Mouse (Mus musculus): ENCODE data around the gene Gpr180.
"Not testable (repeated sequence)": the region's sequence is repeated elsewhere in the genome, so short reads cannot be mapped to it uniquely, and the experiment has no call there.

Gene Gpr180

DNA sequence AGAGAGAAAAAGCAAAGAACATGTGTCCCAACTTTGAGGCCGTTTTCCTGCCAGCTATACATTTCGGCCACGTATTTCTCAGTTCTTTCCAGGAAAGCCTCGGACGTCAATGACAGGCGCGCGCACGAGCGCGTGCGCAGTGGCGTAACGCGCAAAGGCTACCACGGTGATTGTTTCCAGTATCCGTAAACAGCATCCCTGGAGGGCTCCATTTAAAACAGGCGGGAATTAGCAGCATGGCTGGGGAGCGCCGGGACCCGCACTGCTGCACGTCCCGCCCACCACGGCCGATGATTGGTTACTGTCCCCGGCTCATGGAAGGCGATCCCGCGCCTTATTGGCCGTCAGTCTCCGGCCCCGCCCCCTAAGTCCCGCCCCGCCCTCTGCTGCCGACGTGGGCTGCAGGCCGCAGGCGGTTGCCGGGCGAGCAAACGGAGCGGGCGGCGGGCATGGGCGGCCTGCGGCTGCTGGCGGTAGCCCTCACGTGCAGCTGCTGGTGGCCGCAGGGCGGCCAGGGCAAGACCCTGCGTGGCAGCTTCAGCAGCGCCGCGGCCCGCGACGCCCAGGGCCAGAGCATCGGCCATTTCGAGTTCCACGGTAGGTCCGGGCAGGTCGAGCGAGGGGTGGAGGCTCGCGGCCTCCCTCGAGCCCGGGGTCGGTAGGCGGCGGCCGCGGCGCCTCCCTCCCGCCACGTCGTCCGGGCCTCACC lies at the start of gene Gpr180:
TSS of gene Gpr180 (plus strand) at position 415 of the 709 bp plus-strand sequence.
- DNase-seq: peak; percentile 99

DNA sequence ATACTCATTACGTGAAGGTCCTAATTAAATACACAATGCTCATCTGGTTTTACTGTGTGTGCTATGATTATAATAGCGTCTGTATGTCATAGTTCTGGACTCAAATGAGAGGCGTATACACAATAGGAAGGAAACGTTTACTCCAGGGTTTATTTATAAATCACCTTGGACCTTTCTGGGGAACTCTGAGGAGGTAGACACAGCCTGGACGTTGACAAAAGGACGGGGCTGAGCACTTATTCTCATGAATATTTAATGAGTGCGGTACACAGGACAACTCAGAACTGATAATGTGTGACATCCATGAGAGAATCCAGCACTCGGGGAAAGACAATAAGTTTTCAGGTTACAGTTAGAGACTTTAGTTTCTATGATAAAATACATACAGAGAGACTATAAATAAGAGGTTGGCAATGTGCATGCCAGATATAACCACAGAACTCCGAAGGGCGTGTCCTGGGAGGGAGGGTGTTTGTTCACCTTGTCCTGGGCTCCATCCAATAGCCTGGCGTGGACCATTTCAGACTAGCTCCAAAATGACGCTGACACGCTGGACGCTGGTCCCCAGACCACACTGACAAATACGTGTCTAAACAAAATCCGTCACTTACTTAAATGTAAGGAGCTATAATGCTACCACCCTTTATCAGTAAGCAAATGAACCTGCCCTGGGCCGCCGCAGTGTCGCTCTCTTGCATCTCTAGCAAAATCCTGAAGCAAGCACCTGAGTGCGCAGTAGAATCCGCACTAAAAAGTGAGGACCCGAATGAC lies 48.3 kb upstream of the Gpr180 start:
- DNase-seq: no peak

DNA sequence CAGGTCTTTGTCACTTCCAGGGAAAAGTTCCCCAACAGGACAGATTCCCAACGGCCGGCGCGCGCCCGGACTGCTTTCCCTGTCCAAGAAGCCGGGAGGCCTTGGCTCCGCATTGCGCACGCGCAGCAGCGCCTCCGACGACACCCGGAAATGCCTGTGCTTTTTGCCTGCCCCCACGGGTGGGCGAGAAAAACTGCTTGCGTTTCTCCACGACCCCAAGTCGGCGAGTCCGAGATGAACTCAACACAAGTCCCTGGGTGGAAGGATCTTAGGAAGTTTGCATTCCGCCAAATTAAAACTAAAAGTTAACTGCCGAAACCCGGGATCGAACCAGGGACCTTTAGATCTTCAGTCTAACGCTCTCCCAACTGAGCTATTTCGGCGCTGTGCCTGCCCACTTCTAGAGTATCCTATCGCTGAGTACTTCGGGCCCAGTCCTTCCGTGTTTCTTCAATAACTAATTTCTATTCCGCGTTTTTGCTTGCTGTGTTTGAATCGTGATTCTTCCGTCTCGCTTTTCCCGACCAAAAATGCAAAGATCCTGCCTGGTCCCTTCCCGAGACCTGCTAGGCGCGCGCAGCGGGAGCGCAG lies 47.6 kb upstream of the Gpr180 start:
- peak; percentile 89 for DNase-seq

DNA sequence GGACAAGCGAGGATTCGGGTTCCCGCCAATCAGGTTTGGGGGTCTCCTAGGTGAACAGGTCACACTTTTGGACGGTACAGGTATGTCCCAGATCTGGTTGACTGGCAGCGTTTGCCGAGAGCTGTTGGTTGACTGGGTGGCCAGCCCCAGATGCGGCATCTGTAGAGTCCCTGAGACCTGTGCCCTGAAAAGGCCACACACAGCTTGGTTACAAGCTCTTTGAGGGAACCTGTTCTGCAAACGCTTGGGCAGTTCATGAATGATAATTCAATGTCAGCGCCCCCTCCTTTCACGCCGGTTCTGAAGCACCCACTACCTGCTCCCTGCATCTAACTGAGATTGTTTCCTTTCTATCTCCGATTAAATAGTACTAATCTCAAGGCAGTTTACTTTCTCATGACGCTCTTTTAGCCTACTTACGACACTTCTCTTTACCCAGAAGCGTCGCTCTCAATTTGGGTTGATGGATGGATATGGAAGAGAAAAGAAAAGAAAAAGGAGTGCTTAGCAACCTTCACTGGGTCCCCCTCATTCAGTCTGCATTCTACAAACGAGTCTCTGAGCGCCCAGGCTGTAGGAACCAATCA lies 47.1 kb upstream of the Gpr180 start:
- no peak for DNase-seq

DNA sequence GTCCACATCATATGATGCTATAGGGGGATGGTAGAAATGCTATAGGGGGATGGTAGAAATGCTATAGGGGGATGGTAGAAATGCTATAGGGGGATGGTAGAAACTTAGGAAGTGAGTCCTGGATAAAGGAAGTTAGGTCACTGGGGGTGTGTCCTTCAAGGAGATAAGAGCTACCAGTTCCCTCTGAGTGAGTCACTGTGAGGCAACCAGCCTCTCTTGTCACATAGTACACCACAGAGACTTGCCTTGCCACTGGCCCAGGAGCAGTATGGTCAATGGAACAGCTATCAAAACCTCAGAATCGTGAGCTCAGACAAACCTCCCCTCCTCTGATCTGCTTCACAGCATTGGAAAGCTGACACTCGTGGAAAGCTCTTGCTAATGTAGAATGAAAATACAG lies 38.7 kb upstream of the Gpr180 start:
- DNase-seq: no peak

DNA sequence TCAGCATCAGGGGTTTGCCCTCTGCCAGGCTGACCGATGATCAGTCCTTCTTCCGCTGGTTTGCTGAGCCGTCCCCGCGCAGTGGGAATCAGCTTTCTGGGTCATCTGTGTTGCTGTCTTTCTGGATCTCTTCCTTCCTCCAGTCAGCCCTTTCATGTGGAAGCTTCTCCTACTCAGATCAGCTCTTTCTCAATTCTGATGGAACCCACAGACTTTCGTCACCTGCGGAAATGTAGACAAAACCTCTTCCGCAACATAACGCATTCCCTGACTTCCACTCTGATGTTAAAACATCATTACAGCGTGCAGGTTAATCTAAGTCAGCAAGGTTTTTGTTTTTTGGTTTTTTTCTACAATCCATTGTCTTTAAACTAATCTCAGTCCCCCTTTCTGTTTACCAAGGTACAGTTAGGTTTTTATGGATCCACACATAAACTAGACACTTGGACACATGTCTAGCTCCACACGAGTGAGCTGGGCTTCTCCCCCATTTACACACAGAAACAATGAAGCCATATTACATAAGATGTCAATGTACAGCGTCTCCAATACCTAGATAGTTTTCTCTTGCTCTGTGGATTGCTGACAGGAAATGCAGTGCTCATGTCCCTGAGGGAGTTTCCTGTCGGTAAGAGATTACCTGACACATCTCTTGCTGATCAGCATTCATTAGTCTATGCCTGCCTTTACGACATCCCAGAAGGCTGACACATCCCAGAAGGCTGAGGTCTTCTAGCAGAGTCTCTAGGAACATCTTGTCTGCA lies 35.5 kb upstream of the Gpr180 start:
- DNase-seq: no peak

DNA sequence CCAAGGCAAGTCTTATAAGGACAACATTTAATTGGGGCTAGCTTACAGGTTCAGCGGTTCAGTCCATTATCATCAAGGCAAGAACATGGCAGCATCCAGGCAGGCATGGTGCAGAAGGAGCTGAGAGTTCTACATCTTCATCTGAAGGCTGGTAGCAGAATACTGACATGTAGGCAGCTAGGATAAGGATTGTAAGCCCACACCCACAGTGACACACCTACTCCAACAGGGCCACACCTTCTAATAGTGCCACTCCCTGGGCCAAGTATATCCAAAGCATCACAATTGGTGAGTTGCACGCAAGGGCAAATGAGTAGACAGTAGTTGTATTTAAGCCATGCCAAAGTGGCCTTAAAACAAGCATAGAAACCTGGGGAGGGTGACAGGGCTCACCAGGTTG lies 29.5 kb upstream of the Gpr180 start:
- DNase-seq: not testable (repeated sequence)

DNA sequence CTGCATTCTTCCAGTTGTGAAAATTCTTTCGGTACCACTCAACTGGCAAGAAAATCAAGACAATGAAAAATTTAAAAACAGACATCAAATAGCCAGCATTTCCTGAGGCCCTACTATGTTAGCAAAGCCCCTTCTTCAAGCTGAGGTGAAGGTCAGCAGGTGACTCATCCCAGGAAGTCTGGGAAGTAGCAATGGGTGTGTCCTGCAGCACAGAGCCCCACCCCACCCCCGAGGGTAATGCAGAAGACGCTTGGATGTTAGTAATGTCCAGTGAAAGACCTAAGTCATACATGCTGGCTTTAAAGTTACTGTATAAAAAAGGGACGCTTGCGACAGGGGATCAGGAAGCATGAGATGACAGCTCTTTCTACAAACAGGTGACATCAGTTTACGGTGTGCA lies 23.8 kb upstream of the Gpr180 start:
- no peak for DNase-seq

DNA sequence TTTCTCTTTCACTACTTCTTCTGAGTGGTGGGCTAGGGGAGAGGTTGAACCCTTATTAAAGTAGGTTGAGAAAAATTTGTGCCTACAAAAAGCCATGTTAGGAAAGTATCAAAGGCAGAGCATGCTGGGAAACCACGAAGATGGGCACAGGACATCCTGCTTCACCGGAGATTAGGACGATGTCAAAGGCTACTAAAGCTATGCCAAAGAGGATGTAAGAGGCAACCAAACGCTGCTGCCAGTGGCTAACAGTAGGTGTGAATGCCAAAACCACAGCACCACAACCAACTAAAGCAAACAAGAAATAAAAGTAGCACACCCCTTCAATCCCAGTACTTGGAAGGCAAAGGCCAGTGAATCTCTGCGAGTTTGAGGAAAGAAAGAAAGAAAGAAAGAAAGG lies 12.8 kb upstream of the Gpr180 start:
- no peak for DNase-seq

DNA sequence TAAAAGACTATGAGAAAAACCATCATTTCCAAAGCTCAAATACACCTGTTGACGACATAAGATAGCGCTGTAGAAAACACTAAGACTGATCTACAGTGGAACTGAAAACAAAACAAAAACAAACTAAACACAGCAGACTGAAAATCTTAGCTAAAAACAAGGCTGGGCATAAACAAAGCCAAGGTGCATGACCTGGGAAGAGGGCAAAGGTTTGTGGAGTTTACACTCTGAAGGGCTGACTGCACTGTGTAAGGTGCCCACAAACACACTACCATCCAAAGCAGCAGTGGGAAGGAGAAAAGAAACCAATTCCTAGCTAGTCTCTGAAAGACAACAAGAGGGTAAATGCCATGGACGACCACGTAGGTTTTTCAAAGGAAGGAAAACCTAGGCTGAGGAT lies 12.2 kb upstream of the Gpr180 start:
- no peak for DNase-seq

DNA sequence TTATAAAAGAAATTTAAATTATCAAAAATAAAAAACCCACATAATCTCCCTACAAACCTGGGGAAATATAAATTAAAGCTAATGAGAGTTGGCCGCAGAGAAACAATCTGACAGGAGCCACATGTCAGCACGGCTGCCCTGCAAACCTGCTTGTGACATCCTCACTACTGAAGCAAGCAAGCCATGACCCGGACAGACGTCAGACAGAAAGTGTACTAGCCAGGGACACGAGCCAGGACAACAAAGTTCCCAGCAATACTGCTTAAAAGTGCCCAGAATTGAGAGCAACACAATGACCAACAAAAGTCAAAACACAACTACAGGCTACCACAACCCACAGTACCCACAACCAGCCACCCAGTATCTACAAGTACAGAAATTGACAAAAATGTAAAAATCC lies 10.7 kb upstream of the Gpr180 start:
- no peak for DNase-seq

DNA sequence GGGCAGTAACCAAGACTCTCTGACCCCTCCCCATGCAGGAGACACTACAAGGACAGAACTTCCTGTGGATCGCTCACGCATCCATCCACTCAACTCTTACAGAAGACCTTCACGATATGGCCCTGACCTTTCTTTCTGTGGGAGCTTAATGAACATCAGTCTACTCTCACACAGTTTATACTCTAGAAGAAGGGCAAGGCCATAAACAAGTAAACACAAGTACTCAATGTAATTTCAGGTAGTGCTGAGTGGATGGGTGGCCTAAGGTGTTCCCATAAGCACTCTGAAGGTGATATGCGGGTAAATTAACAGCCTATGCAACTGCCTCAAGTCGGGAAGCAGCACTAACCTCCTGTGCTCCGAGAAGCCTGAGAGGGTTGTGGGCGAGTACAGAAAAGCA lies 5.5 kb upstream of the Gpr180 start:
- no peak for DNase-seq

DNA sequence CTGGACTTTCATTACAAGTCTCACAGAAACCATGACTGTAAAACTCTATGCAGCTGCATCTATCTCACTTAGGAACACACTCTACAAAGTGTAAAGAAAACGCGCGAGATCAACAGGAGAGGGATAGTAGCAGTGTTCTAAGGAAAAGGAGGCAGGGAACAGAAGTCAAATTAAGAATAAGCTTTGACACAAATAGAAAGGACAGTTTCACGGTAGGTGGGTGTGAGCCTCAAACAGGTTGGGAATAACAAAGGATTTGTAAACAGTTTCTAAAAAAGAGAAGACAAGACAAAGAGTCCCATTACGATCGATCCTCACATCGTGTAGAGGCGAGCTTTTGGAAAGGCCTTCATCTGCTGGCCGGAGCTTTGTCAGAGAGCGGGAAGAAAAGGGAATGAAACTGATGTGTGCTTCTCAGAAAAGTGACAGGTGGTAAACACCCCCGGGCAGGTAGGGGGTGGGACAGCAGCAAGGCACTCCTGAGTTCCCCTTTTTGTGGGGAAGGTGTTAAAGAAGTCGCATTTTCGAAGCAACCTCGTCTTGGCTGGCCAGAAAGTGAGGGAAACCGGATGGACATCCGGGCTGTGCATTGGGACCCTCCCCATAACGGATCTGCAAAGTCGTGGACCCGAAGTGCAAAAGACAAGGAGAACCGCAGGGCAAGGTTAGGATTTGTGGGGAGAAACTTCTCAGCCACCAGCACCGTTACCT lies 4.9 kb upstream of the Gpr180 start:
- no peak for DNase-seq

DNA sequence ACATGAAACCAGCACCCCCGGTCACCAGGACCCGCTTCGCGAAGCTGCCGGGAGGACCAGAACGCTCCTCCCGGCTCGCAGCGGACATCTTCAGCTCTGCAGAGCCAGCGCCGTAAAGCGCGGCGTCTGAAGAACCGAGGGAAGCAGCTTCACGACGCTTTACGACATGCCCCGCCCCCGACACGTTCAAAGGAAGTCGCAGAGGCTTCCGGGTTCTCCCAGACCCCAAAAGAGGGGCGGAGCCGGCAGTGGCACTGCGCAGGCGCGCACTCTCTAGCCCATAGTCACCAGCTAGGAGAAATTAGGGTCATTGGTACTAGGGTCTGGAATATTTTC lies 4.3 kb upstream of the Gpr180 start, which contains the start of gene Tgds:
TSS of gene Tgds (minus strand) at position 114 of the 336 bp plus-strand sequence.
- DNase-seq: peak; percentile 100

DNA sequence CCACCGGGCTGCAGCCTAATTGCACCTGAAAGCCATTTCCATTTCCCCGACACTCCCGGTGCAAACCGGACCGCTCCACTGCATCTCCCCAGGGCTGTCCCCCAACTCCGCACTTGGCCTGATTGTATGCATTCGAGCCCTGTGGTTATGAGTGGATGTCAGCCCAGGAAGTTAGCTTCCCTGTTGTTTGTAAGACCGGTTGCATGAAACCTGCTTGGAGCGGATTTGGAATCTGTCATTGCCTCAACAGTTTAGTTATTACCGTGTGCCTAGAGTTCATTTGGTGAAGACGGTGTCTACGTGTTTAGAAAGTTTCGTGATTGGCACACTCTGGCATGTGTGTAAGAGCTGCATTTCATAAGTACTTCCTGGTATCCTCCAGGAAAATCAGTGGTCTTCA lies 529 bp downstream of the Gpr180 start:
- no peak for DNase-seq

DNA sequence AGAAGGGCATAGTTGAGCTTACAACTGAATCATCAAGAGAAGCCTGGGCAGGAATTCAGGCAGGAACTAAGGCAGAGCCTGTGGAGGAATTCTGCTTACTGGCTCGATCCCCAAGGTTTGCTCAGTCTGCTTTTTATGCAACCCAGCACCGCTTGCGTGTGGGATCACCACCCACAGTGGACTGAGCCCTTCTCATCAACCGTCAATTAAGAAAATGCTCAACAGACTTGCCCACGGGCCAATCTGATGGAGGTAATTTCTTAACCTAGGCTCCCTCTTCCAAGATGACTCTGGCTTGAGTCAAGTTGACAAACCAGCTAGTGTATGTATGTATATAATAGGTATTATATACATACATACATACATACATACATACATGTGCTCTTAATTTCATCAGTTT lies 5.3 kb downstream of the Gpr180 start:
- DNase-seq: no peak

DNA sequence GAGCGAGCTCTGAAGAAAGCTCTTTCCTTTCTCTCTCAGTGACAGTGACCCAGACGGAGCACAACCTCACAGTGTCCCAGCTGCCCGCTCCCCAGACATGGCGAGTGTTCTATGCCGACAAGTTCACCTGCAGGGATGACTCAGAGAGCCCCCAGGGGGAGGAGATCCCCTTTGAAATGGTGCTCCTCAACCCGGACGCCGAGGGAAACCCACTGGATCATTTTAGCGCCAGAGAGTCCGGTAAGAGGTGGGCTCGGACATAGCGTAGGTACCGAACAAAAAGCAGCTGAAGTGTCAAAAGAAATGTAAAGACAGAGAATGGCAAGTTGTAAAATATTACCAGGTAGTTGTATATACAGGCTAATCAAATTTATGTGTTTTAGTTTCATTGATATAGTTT lies 11.1 kb downstream of the Gpr180 start:
- DNase-seq: no peak

DNA sequence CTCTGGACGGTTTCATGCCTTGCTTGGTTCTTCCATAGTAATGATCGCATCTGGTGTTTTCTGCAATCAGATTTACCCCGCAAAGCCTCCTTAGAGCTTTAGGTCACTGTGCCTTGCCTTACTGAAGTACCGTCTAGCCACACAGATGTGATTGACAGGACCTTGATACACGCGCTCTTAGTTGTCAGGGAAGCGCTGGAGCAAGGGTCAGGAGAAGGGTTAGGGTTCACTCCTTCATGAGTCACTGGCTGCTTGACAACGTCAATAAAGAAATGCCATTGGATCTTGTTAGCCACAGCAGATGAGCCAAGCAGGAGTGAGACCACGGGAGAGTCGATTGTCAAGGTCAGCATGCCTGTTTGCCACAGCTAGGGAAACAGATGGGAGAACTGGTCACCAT lies 11.6 kb downstream of the Gpr180 start:
- DNase-seq: no peak

DNA sequence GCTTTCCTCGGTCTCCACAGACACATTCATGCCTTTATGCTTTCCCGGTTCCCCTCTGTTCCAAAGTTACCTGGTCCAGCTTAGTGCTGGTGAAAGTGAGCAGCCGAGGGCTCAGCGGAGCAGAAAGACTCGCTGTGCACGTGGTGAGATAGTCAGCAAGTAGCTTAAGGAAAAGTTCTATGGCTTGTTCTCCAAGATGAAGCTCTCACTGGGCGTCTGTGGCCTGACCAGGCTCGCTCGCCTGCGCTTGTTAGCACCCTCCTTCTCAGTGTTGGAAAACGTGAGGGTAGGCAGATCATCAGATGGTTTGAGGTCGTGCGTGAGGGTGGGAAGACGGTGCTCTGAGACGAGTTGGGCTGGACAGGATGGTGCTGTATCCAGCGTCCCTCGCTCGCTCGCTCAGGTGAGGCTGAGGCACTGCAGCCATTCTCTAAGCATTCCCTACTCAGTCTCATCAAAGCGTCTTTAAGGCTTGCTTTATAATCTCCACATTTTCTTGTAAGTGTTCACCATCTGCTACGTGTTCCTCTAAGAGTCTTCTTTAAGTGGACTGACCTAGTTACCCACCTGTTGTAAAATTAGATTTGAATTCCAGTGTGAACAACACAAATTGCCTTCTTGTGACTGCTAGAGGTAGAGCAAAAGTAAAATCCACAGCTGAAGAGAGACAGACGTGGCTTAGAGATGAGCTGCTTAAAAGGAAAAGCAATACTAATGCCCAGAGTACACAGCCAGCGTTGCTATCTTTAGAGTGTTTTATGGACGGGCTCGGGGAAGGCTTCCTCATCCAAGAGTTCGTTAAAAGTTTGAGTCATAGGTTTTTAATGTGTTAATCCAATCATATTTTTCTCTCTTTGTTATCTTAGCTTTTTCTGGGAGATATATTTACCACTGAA lies 13.9 kb downstream of the Gpr180 start:
- DNase-seq: no peak

DNA sequence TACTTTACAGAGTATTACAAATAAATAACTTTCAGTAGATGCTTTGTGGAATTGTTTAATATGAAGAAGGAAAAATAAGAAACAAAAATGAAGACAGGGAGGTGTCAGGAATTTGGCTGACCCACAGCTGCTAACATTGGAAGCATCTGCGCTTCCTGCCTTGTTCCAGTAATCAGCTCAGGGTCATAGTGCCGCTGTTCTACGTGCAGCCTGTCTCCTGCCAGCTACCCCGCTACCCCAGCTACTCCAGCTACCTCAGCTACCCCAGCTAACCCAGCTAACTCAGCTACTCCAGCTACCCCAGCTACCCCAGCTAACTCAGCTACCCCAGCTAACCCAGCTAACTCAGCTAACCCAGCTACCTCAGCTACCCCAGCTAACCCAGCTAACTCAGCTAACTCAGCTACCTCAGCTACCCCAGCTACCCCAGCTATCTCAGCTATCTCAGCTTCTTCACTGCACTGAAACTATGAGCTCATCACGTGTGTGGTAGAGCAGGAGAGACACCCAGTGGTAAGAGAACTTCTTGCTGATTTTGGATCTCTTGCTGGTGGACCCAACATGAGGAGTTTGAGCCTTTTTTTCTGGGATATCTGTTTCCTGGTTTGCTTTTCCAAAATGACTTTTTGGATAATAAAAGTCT lies 14.8 kb downstream of the Gpr180 start:
- no peak for DNase-seq

DNA sequence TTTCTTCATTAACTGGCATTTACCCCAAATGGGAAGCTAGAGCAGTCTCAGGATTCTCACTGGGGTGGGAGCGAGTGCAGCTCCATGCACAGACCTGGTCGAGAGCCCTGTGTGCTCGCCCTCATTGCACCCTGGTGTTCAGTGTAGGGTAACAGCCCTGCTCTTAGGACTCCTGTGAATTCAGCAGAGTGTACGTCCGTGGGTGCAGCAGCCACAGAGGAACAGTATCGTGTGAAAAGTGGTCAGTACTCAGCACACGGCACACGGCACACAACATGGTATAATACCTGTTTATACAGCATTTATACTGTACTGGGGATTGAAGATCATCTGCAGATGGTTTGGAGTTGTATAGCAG lies 15.3 kb downstream of the Gpr180 start:
- DNase-seq: no peak
